Mouse (Mus musculus) forebrain, embryonic 15.5 days (tissue): Measurements from ENCODE around the gene Mast1. TPM values are rescaled to one million over a fixed set of nuclear protein-coding genes. Genes with fewer than 3 reads are reported as not detected.

Experiments
- ATAC-seq: fragments of 200-750 bp; cut with Nextera tagmentation; replicated peaks from 2 replicates; pipeline ENCODE4 v1.8.0; 2017; ENCODE audit warnings: mild to moderate bottlenecking, moderate TSS enrichment, moderate library complexity
- H3K27ac ChIP-seq: fragments of 300-500 bp; sonication (generic); replicated peaks from 2 replicates; pipeline ENCODE4 v1.5.1; 2015; ENCODE audit warnings: mild to moderate bottlenecking, inconsistent platforms
- H3K27me3 ChIP-seq: fragments of 300-500 bp; sonication (generic); 2 replicates; pipeline ENCODE4 v1.6.1; 2015; ENCODE audit warnings: inconsistent platforms
- H3K36me3 ChIP-seq: fragments of 300-500 bp; sonication (generic); 2 replicates; pipeline ENCODE4 v1.6.1; 2015; ENCODE audit warnings: mild to moderate bottlenecking, inconsistent platforms
- H3K4me1 ChIP-seq: fragments of 300-500 bp; sonication (generic); 2 replicates; pipeline ENCODE4 v1.6.1; 2015; ENCODE audit warnings: inconsistent platforms
- H3K4me2 ChIP-seq: fragments of 300-500 bp; sonication (generic); replicated peaks from 2 replicates; pipeline ENCODE4 v1.6.1; 2015; ENCODE audit warnings: mild to moderate bottlenecking, inconsistent platforms
- H3K4me3 ChIP-seq: fragments of 300-500 bp; sonication (generic); 2 replicates; pipeline ENCODE4 v1.5.1; 2015; ENCODE audit warnings: mild to moderate bottlenecking, inconsistent platforms
- H3K9ac ChIP-seq: fragments of 300-500 bp; sonication (generic); replicated peaks from 2 replicates; pipeline ENCODE4 v1.6.1; 2015; ENCODE audit warnings: mild to moderate bottlenecking, inconsistent platforms
- H3K9me3 ChIP-seq: fragments of 300-500 bp; sonication (generic); 2 replicates; pipeline ENCODE4 v1.6.1; 2016; ENCODE audit warnings: inconsistent platforms
- WGBS: fragments of 180-500 bp; shearing (Covaris S2); methylation state at CpG from one replicate; pipeline ENCODE4 v1.1.7; 2015; ENCODE audit warnings: mixed read lengths; 5-methylcytosine and 5-hydroxymethylcytosine counted together
- polyA plus RNA-seq: library from polyadenylated mRNA; unstranded; fragments of >200 nt; fragmentation: Nextera tagmentation; extraction: Ambion mirVana; gene quantifications from 2 replicates; pipeline ENCODE4 v1.2.1, GENCODE M21; 2015

Gene Mast1
- 48.3 and 52.5 TPM in 2 replicates for polyA plus RNA-seq

DNA sequence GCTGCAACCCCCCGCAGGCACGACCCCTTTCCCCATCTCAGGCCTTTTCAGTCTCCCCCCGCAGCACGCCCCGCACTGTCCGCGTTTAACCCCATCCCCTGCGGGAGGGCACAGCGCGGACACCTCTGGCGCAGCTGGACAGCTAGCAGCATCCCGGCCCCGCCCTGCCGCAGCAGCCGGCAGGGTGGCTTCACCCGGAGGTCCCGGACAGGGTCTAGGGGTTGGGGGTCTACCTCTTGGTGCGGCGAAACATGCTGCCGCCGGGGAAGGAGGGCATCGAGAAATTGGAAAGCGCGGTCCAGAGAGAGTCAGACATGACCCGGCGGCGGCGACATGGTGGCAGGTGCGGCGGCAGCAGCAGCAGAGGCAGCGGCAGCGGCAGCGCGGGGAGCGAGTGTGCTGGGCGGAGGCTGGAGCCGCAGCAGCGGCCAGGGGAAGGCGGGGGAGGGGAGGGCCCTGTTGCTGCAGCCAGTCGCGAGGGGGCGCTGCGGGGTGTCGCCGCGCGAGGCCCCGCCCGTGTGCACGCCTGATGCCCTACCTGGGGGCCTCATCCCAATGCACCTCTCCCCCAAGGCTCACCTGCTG, at the start of gene Mast1:
TSS of gene Mast1 (minus strand) at position 398 of the 585 bp plus-strand sequence.
- under 1% methylated on average over 47 of the region's 50 CpGs for whole genome bisulfite sequencing
- Histone ChIP-seq H3K9ac (peak within 1 kb of the TSS; percentile 98), H3K27ac (peak within 1 kb of the TSS; percentile 93), H3K4me3 (peak within 1 kb of the TSS; percentile 88), H3K4me1 (peaks cover 36% of the 10 kb centered on the region), H3K36me3 (peaks cover 8% of the 10 kb centered on the region; the same call in 1 of the 2 replicates), H3K27me3 (no peaks in the 10 kb centered on the region), H3K4me2 (peak within 1 kb of the TSS; percentile 63), H3K9me3 (no peaks in the 10 kb centered on the region)
- peak; percentile 60 for ATAC-seq

DNA sequence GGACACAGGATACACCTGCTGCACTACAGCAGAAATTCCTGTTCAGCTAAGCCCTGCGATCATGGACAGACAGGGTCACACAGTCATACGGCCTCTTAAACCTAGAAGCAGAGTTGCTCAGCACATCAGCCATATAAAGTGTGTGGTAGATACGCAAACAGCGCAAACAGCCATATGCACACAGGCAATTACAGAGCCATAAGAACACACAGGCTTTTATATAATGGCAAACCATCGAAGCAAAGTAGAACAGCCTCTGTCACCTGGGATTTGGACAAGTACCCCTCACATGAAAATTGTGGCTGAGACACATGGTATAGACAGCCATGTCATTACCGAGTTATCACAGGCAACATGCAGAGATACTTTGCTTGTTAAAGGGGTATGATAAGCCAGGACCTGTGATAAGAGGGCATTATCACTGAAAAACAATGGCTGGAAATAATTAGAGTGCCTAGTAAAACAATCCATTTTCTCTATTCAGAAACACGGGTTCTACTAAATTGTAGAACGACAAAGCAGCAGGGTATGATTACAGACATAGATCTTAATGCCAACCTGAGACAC, 49.3 kb upstream of the Mast1 start:
- WGBS, result 33% methylated on average over 8 of the region's 8 CpGs
- Histone ChIP-seq H3K9me3 (no peaks in the 10 kb centered on the region), H3K4me3 (peak overlapping the region; percentile 60), H3K27ac (peak overlapping the region; percentile 85), H3K36me3 (no peaks in the 10 kb centered on the region), H3K9ac (peak overlapping the region; percentile 61), H3K27me3 (peaks cover 12% of the 10 kb centered on the region; the same call in 1 of the 2 replicates), H3K4me1 (peaks cover 33% of the 10 kb centered on the region), H3K4me2 (peak overlapping the region; percentile 99)
- no peak for ATAC-seq

DNA sequence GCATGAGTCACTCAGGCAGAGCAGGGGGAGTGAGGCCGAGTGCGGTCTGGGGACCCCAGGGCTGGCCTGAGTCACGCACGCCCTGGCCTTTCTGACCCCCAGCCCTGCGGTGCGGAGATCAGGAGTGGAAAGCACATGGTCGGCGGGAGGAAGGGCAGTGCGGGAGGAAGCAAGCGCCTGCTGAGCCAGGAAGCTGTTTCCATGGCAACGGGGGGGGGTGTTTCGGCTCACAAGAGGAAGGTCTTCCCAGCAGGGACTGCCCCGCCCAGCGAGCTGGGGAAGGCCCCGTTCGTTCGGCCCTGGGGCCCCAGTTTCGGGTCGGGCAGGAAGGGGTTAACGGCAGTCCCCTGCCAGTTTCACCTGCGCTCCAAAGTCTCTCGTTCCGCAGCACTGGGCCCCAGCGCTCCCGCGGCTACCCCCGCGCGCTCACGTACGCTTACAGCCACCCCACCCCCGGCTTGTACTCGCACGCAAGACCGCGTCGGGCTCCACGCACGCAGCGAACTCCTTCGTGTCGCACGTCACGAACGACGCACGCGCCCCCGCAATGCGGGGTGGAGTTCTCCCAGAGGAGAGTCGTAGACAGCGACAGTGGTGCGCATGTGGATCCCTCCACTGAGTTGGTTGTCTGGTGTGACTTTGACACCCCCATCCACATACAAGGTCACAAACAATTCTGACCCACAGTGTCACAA, 48.7 kb upstream of the Mast1 start:
- peaks cover 12% of the 10 kb centered on the region; the same call in 1 of the 2 replicates for H3K27me3 ChIP-seq
- peak overlapping the region; percentile 85 for H3K27ac ChIP-seq
- peak overlapping the region; percentile 60 for H3K4me3 ChIP-seq
- ATAC-seq, result peak; percentile 62
- H3K4me2 ChIP-seq, result peak overlapping the region; percentile 99
- WGBS, result under 1% methylated on average over 53 of the region's 53 CpGs
- no peaks in the 10 kb centered on the region for H3K36me3 ChIP-seq
- no peaks in the 10 kb centered on the region for H3K9me3 ChIP-seq
- H3K9ac ChIP-seq, result peak overlapping the region; percentile 61
- peaks cover 32% of the 10 kb centered on the region for H3K4me1 ChIP-seq

DNA sequence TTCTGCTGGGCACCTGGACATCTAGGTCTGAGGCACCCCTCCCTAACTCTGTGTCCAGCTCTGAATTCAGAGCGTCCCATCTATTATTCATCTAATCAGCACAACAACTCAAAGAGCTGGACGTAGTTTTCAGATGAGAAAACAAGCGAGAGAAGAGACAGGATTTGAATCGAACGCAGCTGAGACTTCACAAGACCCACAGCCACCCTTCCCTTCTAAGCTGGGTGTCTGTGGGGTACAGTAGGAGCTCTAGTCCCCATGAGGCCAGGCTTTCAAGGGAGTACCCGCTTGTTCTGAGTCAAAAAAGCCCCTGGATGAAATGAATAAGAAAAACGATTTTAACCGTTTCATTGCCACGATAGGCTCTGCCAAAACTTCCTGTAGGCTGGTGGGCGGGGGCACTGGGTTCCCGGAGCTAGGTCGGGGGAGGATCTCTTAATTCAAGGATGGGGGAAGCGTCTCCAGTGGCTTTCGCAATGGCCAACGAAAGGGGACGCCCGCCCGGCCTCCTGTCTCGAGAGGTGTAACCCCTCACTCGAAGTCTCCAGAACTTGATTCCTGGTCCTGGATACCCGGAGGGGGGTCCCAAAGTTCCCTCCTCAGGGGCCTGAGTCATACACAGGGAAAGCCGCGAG, 48.0 kb upstream of the Mast1 start:
- H3K27ac ChIP-seq, result peak overlapping the region; percentile 85
- no peaks in the 10 kb centered on the region for H3K9me3 ChIP-seq
- H3K27me3 ChIP-seq, result peaks cover 12% of the 10 kb centered on the region; the same call in 1 of the 2 replicates

DNA sequence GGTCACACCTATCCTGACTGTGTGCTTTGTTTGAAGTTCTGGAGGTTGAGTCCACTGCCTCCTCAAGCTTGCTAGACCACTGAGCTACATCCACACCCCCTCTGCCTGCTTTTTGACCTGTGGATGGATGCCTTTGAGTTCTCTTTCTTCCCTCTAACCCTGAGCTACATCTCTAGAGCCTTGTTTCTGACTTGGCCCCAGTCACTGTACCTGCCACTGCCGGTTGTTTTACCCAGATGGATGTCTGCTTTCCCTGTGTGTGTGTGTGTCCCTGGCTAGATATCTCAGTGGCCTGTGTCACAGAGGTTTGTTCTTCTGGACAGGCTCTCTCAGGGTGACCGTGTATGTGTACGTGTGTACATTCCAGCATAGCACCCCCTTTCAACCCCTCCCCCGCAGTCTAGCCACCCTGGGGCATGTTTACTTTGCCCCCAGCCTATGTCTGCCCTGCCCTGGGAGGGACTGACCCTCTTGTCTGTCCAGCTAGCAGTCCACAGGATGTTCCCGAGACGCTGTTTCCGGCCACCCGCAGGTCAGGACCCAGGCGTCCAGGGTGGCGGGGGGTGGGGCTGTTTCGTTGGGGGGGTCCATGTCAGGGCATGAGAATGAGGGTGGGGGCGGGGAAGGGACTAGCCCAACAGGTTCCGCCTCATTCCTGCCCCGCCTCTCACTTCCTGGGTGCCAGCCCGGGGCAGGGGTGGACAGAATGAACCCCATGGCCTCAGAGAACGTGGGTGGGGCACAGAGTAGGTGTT, 47.3 kb upstream of the Mast1 start:
- Histone ChIP-seq H3K27ac (peak overlapping the region; percentile 85; the same call in 1 of the 2 replicates), H3K4me2 (peak overlapping the region; percentile 99), H3K4me1 (peaks cover 38% of the 10 kb centered on the region), H3K36me3 (no peaks in the 10 kb centered on the region), H3K4me3 (no peak overlapping the region), H3K9me3 (no peaks in the 10 kb centered on the region), H3K9ac (0 out of 2 replicates have a peak overlapping the region, but pooled peaks have one; percentile 61), H3K27me3 (peaks cover 12% of the 10 kb centered on the region; the same call in 1 of the 2 replicates)
- no peak for ATAC-seq
- 15% methylated on average over 16 of the region's 16 CpGs for WGBS

More for the DNA sequence above, 48.0 kb upstream of the Mast1 start:
- H3K4me3 ChIP-seq, result peak overlapping the region; percentile 60
- H3K36me3 ChIP-seq, result no peaks in the 10 kb centered on the region
- H3K9ac ChIP-seq, result peak overlapping the region; percentile 61
- peak overlapping the region; percentile 99 for H3K4me2 ChIP-seq
- WGBS, result under 1% methylated on average over 23 of the region's 23 CpGs
- ATAC-seq, result no peak; the same call in 1 of the 2 replicates
- peaks cover 35% of the 10 kb centered on the region for H3K4me1 ChIP-seq

DNA sequence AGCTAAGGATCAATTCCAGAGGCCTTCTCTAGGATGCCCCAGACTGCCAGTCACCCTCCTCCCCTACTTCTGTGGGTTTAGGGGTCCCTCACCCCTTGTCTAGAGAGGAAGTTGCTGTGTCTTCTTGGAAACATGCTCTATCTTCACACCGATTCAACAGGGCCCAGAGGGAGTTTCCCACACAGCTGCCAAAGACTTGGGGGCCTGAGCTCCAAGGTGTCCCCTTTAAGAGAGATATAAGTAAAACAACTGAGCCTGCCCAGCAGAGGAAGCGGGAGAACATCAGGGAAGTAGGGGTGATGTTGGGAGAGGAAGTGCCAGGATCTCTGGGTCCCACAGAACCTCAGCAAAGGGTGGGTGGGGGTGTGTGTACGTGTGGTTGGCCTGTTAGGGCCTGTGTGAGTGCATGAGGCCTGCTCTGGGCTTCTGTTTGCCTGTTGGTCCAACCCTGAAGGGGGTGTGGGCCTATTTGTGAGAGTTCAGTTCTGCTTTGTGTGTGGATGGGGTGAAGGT, 45.4 kb upstream of the Mast1 start:
- WGBS, result 66% methylated on average over 3 of the region's 3 CpGs
- Histone ChIP-seq H3K27ac (no peak overlapping the region), H3K4me1 (peaks cover 54% of the 10 kb centered on the region), H3K4me3 (no peak overlapping the region), H3K9ac (no peak overlapping the region), H3K9me3 (no peaks in the 10 kb centered on the region), H3K4me2 (no peak overlapping the region), H3K27me3 (peaks cover 11% of the 10 kb centered on the region; the same call in 1 of the 2 replicates), H3K36me3 (no peaks in the 10 kb centered on the region)
- no peak for ATAC-seq

DNA sequence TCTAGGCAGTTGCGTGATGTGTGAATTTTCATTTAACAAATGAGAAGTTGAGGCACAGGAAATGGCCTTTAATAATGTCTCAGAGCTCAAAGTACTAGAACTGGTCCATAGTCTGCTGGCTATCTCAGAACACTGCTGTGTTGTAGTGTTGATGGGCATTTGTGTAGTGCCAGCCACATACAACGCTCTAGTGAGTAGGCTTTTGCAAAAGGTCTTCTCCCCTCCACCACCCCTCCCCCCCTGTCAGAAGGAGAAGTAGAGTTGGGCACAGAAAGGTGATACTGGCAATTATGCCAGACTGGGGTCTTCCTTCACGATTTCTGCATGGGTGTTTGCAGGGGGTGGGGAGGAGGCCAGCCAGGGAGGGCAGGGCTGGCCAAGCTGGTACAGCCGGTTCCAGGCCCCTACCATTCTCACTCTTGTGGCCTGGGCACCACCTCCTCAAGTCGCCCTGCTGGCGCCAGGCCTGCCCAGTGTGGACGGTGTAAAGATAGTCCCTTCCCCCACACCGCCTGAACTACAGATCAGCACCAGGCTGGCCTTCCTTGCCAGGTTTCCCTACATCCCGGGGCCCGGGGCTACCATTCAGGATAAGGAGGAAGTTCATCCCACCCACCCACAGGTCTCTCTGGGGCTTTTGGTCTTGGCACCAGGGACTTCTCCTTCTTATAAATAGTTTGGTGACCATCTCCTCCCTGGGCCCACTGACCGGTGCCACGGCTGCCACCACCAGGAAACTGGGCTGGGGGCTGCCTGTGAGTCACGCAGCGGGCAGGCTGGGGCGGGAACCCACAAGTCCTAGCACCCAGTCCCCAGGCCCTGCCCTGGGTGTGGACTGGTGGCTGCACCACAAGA, 44.7 kb upstream of the Mast1 start:
- Histone ChIP-seq H3K4me2 (no peak overlapping the region), H3K9me3 (no peaks in the 10 kb centered on the region), H3K9ac (no peak overlapping the region), H3K36me3 (no peaks in the 10 kb centered on the region), H3K4me3 (no peak overlapping the region), H3K27ac (no peak overlapping the region), H3K4me1 (peaks cover 61% of the 10 kb centered on the region), H3K27me3 (peaks cover 16% of the 10 kb centered on the region; the same call in 1 of the 2 replicates)
- 85% methylated on average over 15 of the region's 15 CpGs for WGBS
- no peak for ATAC-seq

DNA sequence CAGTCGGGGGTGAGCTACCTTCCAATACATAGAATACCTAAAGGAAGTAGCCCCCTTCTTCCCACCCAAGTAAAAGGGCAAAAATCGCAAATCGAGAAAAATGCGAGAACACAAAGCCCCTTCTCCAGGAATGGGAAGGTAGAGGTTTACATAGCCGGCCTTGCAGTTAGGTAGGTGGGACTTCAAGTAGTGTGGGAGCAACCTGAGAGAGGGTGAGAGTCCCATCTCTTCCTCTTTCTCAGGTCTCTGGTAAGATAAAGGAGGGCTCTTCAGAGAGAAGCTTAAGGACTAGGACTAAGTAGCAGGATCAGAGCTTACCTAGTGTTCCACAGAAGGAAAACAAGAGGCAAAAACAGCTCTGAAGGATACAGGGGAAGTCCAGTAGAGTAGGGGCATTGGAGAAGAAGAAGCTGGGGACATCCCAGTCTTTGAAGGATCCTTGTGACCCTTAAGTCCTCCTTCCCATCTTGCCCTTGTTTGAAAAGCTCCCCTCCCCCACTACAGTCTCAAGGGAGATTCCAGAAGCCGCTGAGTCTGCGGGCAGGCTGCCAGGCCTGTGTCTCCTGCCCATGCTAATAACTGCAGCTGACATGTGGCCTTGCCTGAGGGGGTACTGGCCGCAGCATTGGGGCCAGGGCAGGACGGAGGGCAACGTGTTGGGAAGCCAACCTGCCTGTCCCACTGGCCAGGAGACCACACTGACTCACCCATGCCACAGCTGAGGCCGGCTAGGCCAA, 43.6 kb upstream of the Mast1 start:
- Histone ChIP-seq H3K27me3 (peaks cover 13% of the 10 kb centered on the region; the same call in 1 of the 2 replicates), H3K9me3 (no peaks in the 10 kb centered on the region), H3K9ac (no peak overlapping the region), H3K27ac (no peak overlapping the region), H3K4me3 (peak overlapping the region; percentile 33; the same call in 1 of the 2 replicates), H3K4me1 (peaks cover 67% of the 10 kb centered on the region), H3K4me2 (no peak overlapping the region; the same call in 1 of the 2 replicates), H3K36me3 (no peaks in the 10 kb centered on the region)
- ATAC-seq, result no peak
- WGBS, result 40% methylated on average over 11 of the region's 11 CpGs

DNA sequence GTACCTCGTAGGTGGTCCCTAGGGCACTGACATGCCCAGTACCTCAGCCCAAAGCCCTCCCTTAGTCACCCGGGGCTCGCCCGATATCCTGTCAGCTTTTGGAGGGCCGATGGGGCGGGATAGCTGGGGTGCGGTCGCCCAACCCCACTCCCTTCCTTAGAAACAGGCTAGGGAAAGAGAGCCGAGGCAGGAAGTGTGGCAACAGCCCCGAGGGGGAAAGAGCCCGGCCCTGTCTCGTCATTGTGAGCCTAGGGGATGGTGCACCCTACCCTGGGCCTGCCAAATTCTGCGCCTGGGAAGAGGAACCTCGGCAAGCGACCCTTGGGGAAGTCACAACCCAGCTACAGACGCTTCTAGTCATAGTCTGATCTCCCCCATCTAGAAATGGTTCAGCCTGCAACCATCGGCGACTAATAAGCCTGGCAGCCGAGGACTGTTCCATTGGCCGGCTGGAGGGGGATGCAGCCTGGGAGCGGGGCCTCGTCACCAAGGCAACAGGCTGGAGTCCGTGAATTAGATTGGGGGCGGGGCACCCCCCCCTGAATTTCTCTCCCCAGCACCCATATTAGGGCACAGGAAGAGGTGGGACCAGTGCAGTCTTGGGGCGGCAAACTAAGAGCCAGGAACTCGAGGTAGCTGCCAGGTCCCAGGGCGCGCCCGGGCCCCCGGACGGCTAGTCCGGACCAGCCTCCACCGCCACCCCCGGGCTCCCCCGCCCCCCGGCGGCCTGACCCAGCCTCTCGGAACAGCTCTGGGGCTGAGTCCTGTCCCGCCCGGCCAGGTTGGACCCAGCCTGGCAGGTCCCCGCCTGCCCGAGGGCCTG, 42.7 kb upstream of the Mast1 start:
- Histone ChIP-seq H3K4me3 (peak overlapping the region; percentile 33), H3K9me3 (no peaks in the 10 kb centered on the region), H3K27ac (peak overlapping the region; percentile 31), H3K4me1 (peaks cover 67% of the 10 kb centered on the region), H3K4me2 (peak overlapping the region; percentile 90), H3K27me3 (peaks cover 13% of the 10 kb centered on the region; the same call in 1 of the 2 replicates), H3K9ac (peak overlapping the region; percentile 1; the same call in 1 of the 2 replicates), H3K36me3 (0 out of 2 replicates have a peak, but pooled peaks cover 5% of the 10 kb centered on the region)
- 3% methylated on average over 42 of the region's 42 CpGs for WGBS
- ATAC-seq, result peak; percentile 33; the same call in 1 of the 2 replicates
